Mouse (Mus musculus) cortical plate, adult 2 months (tissue): Measurements from ENCODE around the gene Iars.

Experiments
- CTCF ChIP-seq: fragments of 200-500 bp; IDR thresholded peaks from 2 replicates; pipeline ENCODE4 v1.5.1; 2011; ENCODE audit warnings: mild to moderate bottlenecking, control low read depth, low read length; ENCODE audit not compliant: insufficient read depth; ENCODE audit errors: extremely low read depth
- POLR2A ChIP-seq: fragments of 200-500 bp; IDR thresholded peaks from 2 replicates; pipeline ENCODE4 v1.6.1; 2011; ENCODE audit warnings: mild to moderate bottlenecking, low read length, control low read depth; ENCODE audit not compliant: insufficient read depth; ENCODE audit errors: extremely low read depth

DNA sequence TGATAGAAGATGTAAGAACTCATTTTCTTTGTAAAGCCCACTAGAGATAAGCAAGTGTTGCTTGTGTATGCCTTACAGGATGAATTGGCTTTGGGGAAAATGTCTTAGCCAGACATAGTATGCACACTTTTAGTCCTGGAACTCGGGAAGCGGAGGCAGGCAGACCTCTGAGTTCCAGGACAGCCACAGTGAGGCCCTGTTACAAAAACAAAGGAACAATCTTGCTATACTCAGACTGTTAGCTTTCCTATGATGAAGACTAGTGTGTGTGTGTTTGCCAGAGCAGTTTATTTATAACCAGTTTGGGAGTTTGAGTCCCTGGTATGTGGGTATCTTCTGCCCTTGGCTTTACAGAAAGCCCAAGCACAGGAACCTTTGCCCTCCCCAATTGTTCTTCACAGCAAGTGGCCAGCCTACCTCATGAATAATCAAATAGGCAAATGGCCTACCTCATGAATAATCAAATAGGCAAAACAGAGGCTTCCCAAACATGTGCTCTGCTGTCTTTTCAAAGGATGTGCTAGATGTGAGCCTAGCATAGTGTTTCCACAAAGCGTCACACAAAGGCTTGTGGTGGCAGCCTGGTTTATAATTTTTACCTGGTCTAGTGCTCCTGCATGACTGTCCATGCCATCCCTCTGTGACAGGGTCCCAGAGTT, 24.3 kb downstream of the Iars start:
- TF ChIP-seq POLR2A: no peak
- TF ChIP-seq CTCF: no peak
